Mouse (Mus musculus): ENCODE measurements around the gene Paqr5.

DNA sequence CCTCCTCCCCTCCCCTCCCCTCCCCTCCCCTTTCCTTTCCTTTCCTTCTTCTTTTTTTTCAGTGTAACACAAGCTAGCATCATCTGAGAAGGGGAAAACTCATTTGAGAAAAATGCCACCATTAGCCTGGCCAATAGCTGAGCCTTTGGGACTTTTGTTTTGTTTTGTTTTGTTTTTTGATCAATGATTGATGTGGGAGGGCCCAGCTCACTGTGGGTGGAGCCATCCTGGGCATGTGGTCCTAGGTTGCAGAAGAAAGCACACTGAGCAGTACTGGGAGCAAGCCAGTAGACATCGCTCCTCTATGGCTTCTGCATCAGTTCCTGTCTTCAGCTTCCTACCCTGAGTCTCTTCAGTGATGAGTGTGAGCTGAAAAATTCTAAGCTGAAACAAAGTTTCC, 9.2 kb upstream of the Paqr5 start:
- TF ChIP-seq CTCF (IDR thresholded peaks at IDR 0.05; ENCODE audit: borderline replicate concordance, insufficient read depth, low read length): no peak
- TF ChIP-seq POLR2A (IDR thresholded peaks at IDR 0.05; ENCODE audit: low read depth, low read length): no peak
